Mouse (Mus musculus) adipocyte (in vitro differentiated cells): ENCODE results near the gene Zfp943.
A peak's percentile ranks its signal among the peaks of the same experiment; 100 is the strongest.

ENCODE experiments used
- DNase-seq: peaks from one replicate; pipeline ENCODE4 v3.0.0-alpha.2; 2016; ENCODE audit warnings: low spot score

The Zfp943 gene

GRCm38 (mm10) chr17:21962107-21962907, at the start of gene Zfp943, which contains the start of gene Zfp942:
Gene Zfp943, plus strand, starts transcription at chr17:21962552.
Gene Zfp942, minus strand, starts transcription at chr17:21962464.
- peak; percentile 81 for DNase-seq

- DNase-seq, result peak; percentile 22
Measured at GRCm38 (mm10) chr17:21963302-21963701, 950 bp downstream of the Zfp943 start.

- peak; percentile 46 for DNase-seq
Measured at GRCm38 (mm10) chr17:22035594-22035993, 73.2 kb downstream of the Zfp943 start.

GRCm38 (mm10) chr17:22049403-22049802, 87.1 kb downstream of the Zfp943 start:
- no peak for DNase-seq

GRCm38 (mm10) chr17:22053211-22053610, 90.9 kb downstream of the Zfp943 start:
- no peak for DNase-seq

- DNase-seq, result no peak
Measured at GRCm38 (mm10) chr17:22081031-22081631, 118.8 kb downstream of the Zfp943 start.

- peak; percentile 67 for DNase-seq
Measured at GRCm38 (mm10) chr17:22083224-22083623, 120.9 kb downstream of the Zfp943 start.

- DNase-seq, result no peak
Measured at GRCm38 (mm10) chr17:22118770-22119169, 156.4 kb downstream of the Zfp943 start.
